Mouse (Mus musculus) ES-Bruce4 (cell line): ENCODE measurements around the gene Mcoln1.

ENCODE experiments used
- CTCF ChIP-seq: IDR thresholded peaks from one replicate; pipeline ENCODE4 v1.8.1; 2011; ENCODE audit warnings: low read depth, low read length
- EP300 ChIP-seq: IDR thresholded peaks from 2 replicates; pipeline ENCODE4 v1.6.1; 2011; ENCODE audit warnings: low read depth, low read length; ENCODE audit not compliant: insufficient read depth

- TF ChIP-seq CTCF (no peak), EP300 (no peak)
Measured at GRCm38 (mm10) chr8:3451992-3452391, 48.3 kb upstream of the Mcoln1 start.
